Mouse (Mus musculus) hindbrain, embryonic 16.5 days (tissue): ENCODE results near the gene Pgls. TPM values are rescaled to one million over a fixed set of nuclear protein-coding genes. Genes with fewer than 3 reads are reported as not detected.

Experiments
- ATAC-seq: fragments of 200-750 bp; cut with Nextera tagmentation; 2 replicates; pipeline ENCODE4 v1.8.0; 2017; ENCODE audit warnings: moderate TSS enrichment, moderate library complexity
- H3K27ac ChIP-seq: fragments of 300-500 bp; sonication (generic); 2 replicates; pipeline ENCODE4 v1.5.1; 2014; ENCODE audit warnings: low read depth, mild to moderate bottlenecking, control low read depth, low read length, moderate library complexity
- H3K27me3 ChIP-seq: fragments of 300-500 bp; sonication (generic); replicated peaks from 2 replicates; pipeline ENCODE4 v1.6.1; 2014; ENCODE audit warnings: low read length; ENCODE audit not compliant: control insufficient read depth, insufficient read depth
- H3K36me3 ChIP-seq: fragments of 300-500 bp; sonication (generic); 2 replicates; pipeline ENCODE4 v1.6.1; 2014; ENCODE audit warnings: mild to moderate bottlenecking, low read length, moderate library complexity, mixed read lengths; ENCODE audit not compliant: control insufficient read depth, insufficient read depth
- H3K4me1 ChIP-seq: fragments of 300-500 bp; sonication (generic); 2 replicates; pipeline ENCODE4 v1.6.1; 2014; ENCODE audit warnings: low read depth, low read length; ENCODE audit not compliant: control insufficient read depth, insufficient read depth
- H3K4me2 ChIP-seq: fragments of 300-500 bp; sonication (generic); 2 replicates; pipeline ENCODE4 v1.6.1; 2014; ENCODE audit warnings: mild to moderate bottlenecking, low read length, control low read depth, moderate library complexity
- H3K4me3 ChIP-seq: fragments of 300-500 bp; sonication (generic); 2 replicates; pipeline ENCODE4 v1.5.1; 2014; ENCODE audit warnings: mild to moderate bottlenecking, low read length, control low read depth, moderate library complexity
- H3K9ac ChIP-seq: fragments of 300-500 bp; sonication (generic); 2 replicates; pipeline ENCODE4 v1.6.1; 2014; ENCODE audit warnings: low read depth, mild to moderate bottlenecking, control low read depth, low read length, moderate library complexity
- H3K9me3 ChIP-seq: fragments of 300-500 bp; sonication (generic); 2 replicates; pipeline ENCODE4 v1.6.1; 2014; ENCODE audit warnings: mild to moderate bottlenecking, low read length, moderate library complexity; ENCODE audit not compliant: control insufficient read depth
- WGBS: fragments of 180-500 bp; shearing (Covaris S2); extraction: QIAGEN DNeasy Blood & Tissue Kit; methylation state at CpG from one replicate; pipeline ENCODE4 v1.1.7; 2014; 5-methylcytosine and 5-hydroxymethylcytosine counted together
- polyA plus RNA-seq: library from polyadenylated mRNA; unstranded; fragments of >200 nt; fragmentation: Nextera tagmentation; extraction: Ambion mirVana; gene quantifications from 2 replicates; pipeline ENCODE4 v1.2.1, GENCODE M21; 2015

Pgls gene
- 220 and 237 TPM in 2 replicates for polyA plus RNA-seq

GRCm38 (mm10) chr8:71591471-71592373 is at the start of gene Pgls:
Gene Pgls, plus strand, starts transcription at chr8:71592176.
- Histone ChIP-seq H3K36me3 (peaks cover 8% of the 10 kb centered on the region), H3K4me3 (peak within 1 kb of the TSS; percentile 87), H3K4me1 (peaks cover 32% of the 10 kb centered on the region), H3K9ac (peak within 1 kb of the TSS; percentile 97), H3K9me3 (no peaks in the 10 kb centered on the region), H3K27ac (peak within 1 kb of the TSS; percentile 99), H3K4me2 (peak within 1 kb of the TSS; percentile 95), H3K27me3 (no peaks in the 10 kb centered on the region)
- peak; percentile 91 for ATAC-seq
- WGBS = under 1% methylated on average over 68 of the region's 71 CpGs

GRCm38 (mm10) chr8:71542632-71543343 is 49.2 kb upstream of the Pgls start, which contains the start of gene Mvb12a:
Gene Mvb12a, plus strand, starts transcription at chr8:71542922.
- Histone ChIP-seq H3K27ac (peak within 1 kb of the TSS; percentile 77; the same call in 1 of the 2 replicates), H3K9me3 (no peaks in the 10 kb centered on the region), H3K9ac (peak within 1 kb of the TSS; percentile 89), H3K27me3 (peaks cover 1% of the 10 kb centered on the region), H3K4me2 (peak within 1 kb of the TSS; percentile 65), H3K4me1 (peaks cover 10% of the 10 kb centered on the region), H3K36me3 (peaks cover 18% of the 10 kb centered on the region), H3K4me3 (peak within 1 kb of the TSS; percentile 97)
- under 1% methylated on average over 37 of the region's 55 CpGs for WGBS
- ATAC-seq = peak; percentile 97

GRCm38 (mm10) chr8:71543755-71544154 is 48.2 kb upstream of the Pgls start:
- no peak for ATAC-seq
- no peaks in the 10 kb centered on the region for H3K9me3 ChIP-seq
- H3K4me2 ChIP-seq = peak overlapping the region; percentile 65
- WGBS = 87% methylated on average over 9 of the region's 9 CpGs
- H3K4me1 ChIP-seq = peaks cover 10% of the 10 kb centered on the region
- no peaks in the 10 kb centered on the region; the same call in 1 of the 2 replicates for H3K27me3 ChIP-seq
- peak overlapping the region; percentile 97 for H3K4me3 ChIP-seq
- H3K36me3 ChIP-seq = peaks cover 18% of the 10 kb centered on the region
- no peak overlapping the region for H3K9ac ChIP-seq
- no peak overlapping the region for H3K27ac ChIP-seq

- no peak overlapping the region for H3K27ac ChIP-seq
- no peak overlapping the region for H3K4me2 ChIP-seq
- no peak for ATAC-seq
- WGBS = 90% methylated on average over 11 of the region's 11 CpGs
- H3K36me3 ChIP-seq = peaks cover 18% of the 10 kb centered on the region
- H3K9me3 ChIP-seq = no peaks in the 10 kb centered on the region
- H3K4me1 ChIP-seq = peaks cover 10% of the 10 kb centered on the region
- no peaks in the 10 kb centered on the region; the same call in 1 of the 2 replicates for H3K27me3 ChIP-seq
- H3K9ac ChIP-seq = no peak overlapping the region
- no peak overlapping the region for H3K4me3 ChIP-seq
Observed at GRCm38 (mm10) chr8:71545053-71545452, 46.9 kb upstream of the Pgls start.

- Histone ChIP-seq H3K9ac (no peak overlapping the region), H3K27ac (no peak overlapping the region), H3K4me2 (no peak overlapping the region), H3K36me3 (peaks cover 18% of the 10 kb centered on the region), H3K4me1 (peaks cover 10% of the 10 kb centered on the region), H3K4me3 (no peak overlapping the region), H3K9me3 (no peaks in the 10 kb centered on the region), H3K27me3 (no peaks in the 10 kb centered on the region)
- no peak for ATAC-seq
- 82% methylated on average over 7 of the region's 7 CpGs for WGBS
Observed at GRCm38 (mm10) chr8:71547590-71547989, 44.4 kb upstream of the Pgls start.

- no peaks in the 10 kb centered on the region for H3K9me3 ChIP-seq
- peaks cover 2% of the 10 kb centered on the region for H3K27me3 ChIP-seq
- 69% methylated on average over 7 of the region's 7 CpGs for WGBS
- H3K27ac ChIP-seq = no peak overlapping the region
- peaks cover 11% of the 10 kb centered on the region for H3K36me3 ChIP-seq
- H3K9ac ChIP-seq = no peak overlapping the region
- H3K4me2 ChIP-seq = no peak overlapping the region
- H3K4me1 ChIP-seq = no peaks in the 10 kb centered on the region
- ATAC-seq = no peak
- H3K4me3 ChIP-seq = no peak overlapping the region
Observed at GRCm38 (mm10) chr8:71550754-71551153, 41.2 kb upstream of the Pgls start.

- WGBS = 76% methylated on average over 6 of the region's 6 CpGs
- no peaks in the 10 kb centered on the region for H3K4me1 ChIP-seq
- peaks cover 22% of the 10 kb centered on the region for H3K27me3 ChIP-seq
Observed at GRCm38 (mm10) chr8:71552770-71553169, 39.2 kb upstream of the Pgls start.

GRCm38 (mm10) chr8:71554001-71554400 is 38.0 kb upstream of the Pgls start:
- H3K9me3 ChIP-seq = no peaks in the 10 kb centered on the region
- peaks cover 34% of the 10 kb centered on the region for H3K27me3 ChIP-seq
- H3K27ac ChIP-seq = no peak overlapping the region
- ATAC-seq = no peak
- H3K4me2 ChIP-seq = no peak overlapping the region
- H3K9ac ChIP-seq = no peak overlapping the region
- no peak overlapping the region for H3K4me3 ChIP-seq
- H3K4me1 ChIP-seq = peaks cover 6% of the 10 kb centered on the region
- no peaks in the 10 kb centered on the region for H3K36me3 ChIP-seq
- WGBS = 63% methylated on average over 6 of the region's 6 CpGs

More at GRCm38 (mm10) chr8:71552770-71553169, 39.2 kb upstream of the Pgls start:
- Histone ChIP-seq H3K36me3 (no peaks in the 10 kb centered on the region), H3K27ac (no peak overlapping the region), H3K9me3 (no peaks in the 10 kb centered on the region), H3K4me3 (no peak overlapping the region), H3K4me2 (no peak overlapping the region), H3K9ac (no peak overlapping the region)
- no peak for ATAC-seq

GRCm38 (mm10) chr8:71554644-71555043 is 37.3 kb upstream of the Pgls start:
- Histone ChIP-seq H3K4me2 (no peak overlapping the region), H3K27me3 (peaks cover 40% of the 10 kb centered on the region), H3K9me3 (no peaks in the 10 kb centered on the region), H3K4me1 (peaks cover 8% of the 10 kb centered on the region), H3K4me3 (no peak overlapping the region), H3K36me3 (no peaks in the 10 kb centered on the region), H3K9ac (no peak overlapping the region), H3K27ac (no peak overlapping the region)
- 94% methylated on average over 2 of the region's 2 CpGs for WGBS
- ATAC-seq = no peak
